Mouse (Mus musculus): ENCODE results near the gene Cep55. TPM values are rescaled to one million over a fixed set of nuclear protein-coding genes. Genes with fewer than 3 reads are reported as not detected.

The Cep55 gene
- total RNA-seq, 2 experiments from 2014 or later = not detected

GRCm38 (mm10) chr19:38030673-38031137 is 24.1 kb upstream of the Cep55 start:
- TF ChIP-seq CTCF (IDR thresholded peaks at IDR 0.05) = no peak
- peak; percentile 81 for DNase-seq
- H3K4me3 ChIP-seq = peak overlapping the region; percentile 44
- intact Hi-C loops (cut with DNase I) = no loop called here
- peak overlapping the region; percentile 77 for H3K27ac ChIP-seq

GRCm38 (mm10) chr19:38031144-38031543 is 23.7 kb upstream of the Cep55 start:
- intact Hi-C loops (cut with DNase I) = no loop called here
- no peak for DNase-seq
- Histone ChIP-seq H3K27ac (no peak overlapping the region), H3K4me3 (no peak overlapping the region)
- no peak for TF ChIP-seq CTCF (IDR thresholded peaks at IDR 0.05)

- intact Hi-C loops (cut with DNase I) = no loop called here
- DNase-seq = no peak
- TF ChIP-seq CTCF (IDR thresholded peaks at IDR 0.05) = no peak
Measured at GRCm38 (mm10) chr19:38032993-38033734, 21.6 kb upstream of the Cep55 start.

GRCm38 (mm10) chr19:38033735-38034057 is 21.1 kb upstream of the Cep55 start:
- H3K27ac ChIP-seq = no peak overlapping the region
- no peak for TF ChIP-seq CTCF (IDR thresholded peaks at IDR 0.05)
- intact Hi-C loops (cut with DNase I) = no loop called here
- no peak overlapping the region for H3K4me3 ChIP-seq
- no peak for DNase-seq

More at GRCm38 (mm10) chr19:38032993-38033734, 21.6 kb upstream of the Cep55 start:
- Histone ChIP-seq H3K4me3 (no peak overlapping the region), H3K27ac (no peak overlapping the region)

GRCm38 (mm10) chr19:38034696-38035095 is 20.1 kb upstream of the Cep55 start:
- intact Hi-C loops (cut with DNase I) = no loop called here
- no peak for TF ChIP-seq CTCF (IDR thresholded peaks at IDR 0.05)
- no peak overlapping the region for H3K27ac ChIP-seq
- no peak for DNase-seq
- no peak overlapping the region for H3K4me3 ChIP-seq

- no peak for DNase-seq
- Histone ChIP-seq H3K27ac (no peak overlapping the region), H3K4me3 (no peak overlapping the region)
- intact Hi-C loops (cut with DNase I) = no loop called here
- no peak for TF ChIP-seq CTCF (IDR thresholded peaks at IDR 0.05)
Measured at GRCm38 (mm10) chr19:38035766-38036165, 19.0 kb upstream of the Cep55 start.

GRCm38 (mm10) chr19:38038267-38038666 is 16.5 kb upstream of the Cep55 start:
- intact Hi-C loops (cut with DNase I) = no loop called here
- TF ChIP-seq CTCF (IDR thresholded peaks at IDR 0.05) = no peak
- Histone ChIP-seq H3K27ac (peak overlapping the region; percentile 35), H3K4me3 (no peak overlapping the region)
- DNase-seq = no peak

- H3K27ac ChIP-seq = peak overlapping the region; percentile 87
- no peak for TF ChIP-seq CTCF (IDR thresholded peaks at IDR 0.05)
- no peak for DNase-seq
- peak overlapping the region; percentile 68 for H3K4me3 ChIP-seq
- intact Hi-C loops (cut with DNase I) = no loop called here
Measured at GRCm38 (mm10) chr19:38042261-38042722, 12.5 kb upstream of the Cep55 start.

- H3K4me3 ChIP-seq = peak within 1 kb of the TSS; percentile 68
- intact Hi-C loops (cut with DNase I) = no loop called here
- peak; percentile 52 for TF ChIP-seq CTCF (IDR thresholded peaks at IDR 0.05)
- H3K27ac ChIP-seq = peak within 1 kb of the TSS; percentile 87
- peak; percentile 79 for DNase-seq
Measured at GRCm38 (mm10) chr19:38043281-38043981, 11.4 kb upstream of the Cep55 start, which contains the start of gene Myof. TSS of gene Myof (minus strand) at chr19:38043577.

GRCm38 (mm10) chr19:38045198-38045597 is 9.6 kb upstream of the Cep55 start:
- intact Hi-C loops (cut with DNase I) = no loop called here
- DNase-seq = no peak
- Histone ChIP-seq H3K4me3 (no peak overlapping the region), H3K27ac (no peak overlapping the region)
- no peak for TF ChIP-seq CTCF (IDR thresholded peaks at IDR 0.05)

- intact Hi-C loops (cut with DNase I) = no loop called here
- DNase-seq = no peak
- Histone ChIP-seq H3K4me3 (no peak overlapping the region), H3K27ac (no peak overlapping the region)
- TF ChIP-seq CTCF (IDR thresholded peaks at IDR 0.05) = no peak
Measured at GRCm38 (mm10) chr19:38049686-38050085, 5.1 kb upstream of the Cep55 start.

GRCm38 (mm10) chr19:38053227-38054041 is 1.4 kb upstream of the Cep55 start:
- intact Hi-C loops (cut with DNase I) = loop anchor here (1.0 kb wide), 1 partner anchor 98 kb away; no protein-coding TSS in a partner anchor
- H3K27ac ChIP-seq = peak overlapping the region; percentile 79

More at GRCm38 (mm10) chr19:38053227-38054041, 1.4 kb upstream of the Cep55 start:
- H3K4me3 ChIP-seq = peak overlapping the region; percentile 83
- DNase-seq = no peak
- TF ChIP-seq CTCF (IDR thresholded peaks at IDR 0.05) = peak; percentile 65
